Comparison of ENCODE assay signal across 8 mouse cellular contexts in genomic region chr5:107947548-107947947, GRCm38 (mm10). TPM values are rescaled to one million over a fixed set of nuclear protein-coding genes. Genes with fewer than 3 reads are reported as not detected.
DNase-seq lines count a peak whose midpoint lies in the region; ATAC-seq and TF ChIP-seq lines count a peak whose summit lies in the region.

No protein-coding gene starts in this region.

- no peak overlapping the region; the same call in 1 of the 2 replicates for H3K27ac ChIP-seq in heart, embryonic 12.5 days (ENCODE audit: poor library complexity, severe bottlenecking)
- H3K27ac ChIP-seq in kidney, postnatal 0 days: no peak overlapping the region

- DNase-seq in heart, adult 11 months: peak; percentile 93
- DNase-seq in 3T3-L1 (ENCODE audit: low read depth, low spot score): peak; percentile 93
- peak; percentile 75 for DNase-seq in brain, embryonic 14.5 days (ENCODE audit: low read depth)
- peak; percentile 33 for DNase-seq in kidney, postnatal 0 days (ENCODE audit: low spot score)
- no peak for DNase-seq in right cerebral cortex, adult 2 months (ENCODE audit: low spot score in 2 of 2)
- no peak for DNase-seq in adrenal gland, postnatal 4 days (ENCODE audit: low spot score in 2 of 2)
- no peak for DNase-seq in testis, postnatal 14 days (ENCODE audit: low spot score)

- no peak for ATAC-seq in heart, embryonic 12.5 days (ENCODE audit: insufficient number of reproducible peaks, low FRiP score)
- no peak for ATAC-seq in kidney, postnatal 0 days (replicated peaks; ENCODE audit: low FRiP score, low read depth)

- H3K27me3 ChIP-seq in heart, embryonic 12.5 days (replicated peaks): no peaks in the 10 kb centered on the region
- H3K27me3 ChIP-seq in kidney, postnatal 0 days (ENCODE audit: insufficient read depth, low read length): no peaks in the 10 kb centered on the region

- peaks cover 11% of the 10 kb centered on the region for H3K4me1 ChIP-seq in heart, embryonic 12.5 days (replicated peaks)
- no peaks in the 10 kb centered on the region for H3K4me1 ChIP-seq in kidney, postnatal 0 days (replicated peaks; ENCODE audit: insufficient read depth, low read length)

- 65% methylated on average over 2 of the region's 2 CpGs for WGBS in heart, embryonic 12.5 days
- WGBS in kidney, postnatal 0 days: 58% methylated on average over 2 of the region's 2 CpGs

- no peak for TF ChIP-seq CTCF in brain, embryonic 14.5 days (IDR thresholded peaks at IDR 0.05; ENCODE audit: borderline replicate concordance, extremely low read depth, insufficient read depth, insufficient read length)
- TF ChIP-seq CTCF in kidney, postnatal 0 days (IDR thresholded peaks at IDR 0.05; ENCODE audit: low read depth): no peak

- no peaks in the 10 kb centered on the region for H3K36me3 ChIP-seq in heart, embryonic 12.5 days
- H3K36me3 ChIP-seq in kidney, postnatal 0 days (ENCODE audit: insufficient read depth, low read length): no peaks in the 10 kb centered on the region

- no peak for TF ChIP-seq POLR2A in brain, embryonic 14.5 days (IDR thresholded peaks at IDR 0.05; ENCODE audit: borderline replicate concordance, extremely low read depth, insufficient read depth, insufficient read length, poor library complexity, severe bottlenecking)

- H3K4me2 ChIP-seq in heart, embryonic 12.5 days: no peak overlapping the region
- no peak overlapping the region for H3K4me2 ChIP-seq in kidney, postnatal 0 days (ENCODE audit: low read length)

- no peaks in the 10 kb centered on the region for H3K9me3 ChIP-seq in heart, embryonic 12.5 days (replicated peaks)
- H3K9me3 ChIP-seq in kidney, postnatal 0 days (replicated peaks; ENCODE audit: low read length): no peaks in the 10 kb centered on the region

- no peak overlapping the region for H3K9ac ChIP-seq in heart, embryonic 12.5 days
- H3K9ac ChIP-seq in kidney, postnatal 0 days (ENCODE audit: low read depth, low read length): no peak overlapping the region

- H3K4me3 ChIP-seq in heart, embryonic 12.5 days: no peak overlapping the region
- no peak overlapping the region for H3K4me3 ChIP-seq in kidney, postnatal 0 days (replicated peaks; ENCODE audit: low read depth, low read length)

RNA-seq across cellular contexts. Expression of gene Fam69a, which starts 39.3 kb away (rescaled TPM):
- polyA plus RNA-seq in heart, embryonic 12.5 days (2016; fragmentation: Nextera tagmentation; extraction: Ambion mirVana): 21.0 and 22.2 TPM in 2 replicates
- polyA plus RNA-seq in brain, embryonic 14.5 days (2012; rRNA removed): 12.9 and 18.9 TPM in 2 replicates
- 23.6 and 27.4 TPM in 2 replicates for polyA plus RNA-seq in kidney, postnatal 0 days (2015; fragmentation: Nextera tagmentation; extraction: Ambion mirVana)
- 10 to 100 TPM in 1 of 2 experiments, 1 to 10 TPM in 1; 9.8 to 10.1 TPM for total RNA-seq in adrenal gland, postnatal 4 days (2021)

RNA-seq across cellular contexts. Expression of gene Rpl5, which starts 47.2 kb away (rescaled TPM):
- 52.3 and 52.7 TPM in 2 replicates for polyA plus RNA-seq in heart, embryonic 12.5 days (2016; fragmentation: Nextera tagmentation; extraction: Ambion mirVana)
- polyA plus RNA-seq in brain, embryonic 14.5 days (2012; rRNA removed): 155 and 179 TPM in 2 replicates
- polyA plus RNA-seq in kidney, postnatal 0 days (2015; fragmentation: Nextera tagmentation; extraction: Ambion mirVana): 66.8 and 70.4 TPM in 2 replicates
- 100 to 1,000 TPM; 110 to 113 TPM for total RNA-seq in adrenal gland, postnatal 4 days (2021)

Comparison
In these comparisons a context has a peak if more than half of its experiments do, and no peak if none do; other contexts are left out.
1. DNase-seq: peak in heart, adult 11 months (single experiment), 3T3-L1 (single experiment), brain, embryonic 14.5 days (single experiment) and kidney, postnatal 0 days (single experiment); none in right cerebral cortex, adult 2 months (0 of 2), adrenal gland, postnatal 4 days (0 of 2) and testis, postnatal 14 days (single experiment).